Mouse (Mus musculus): ENCODE results near the gene Mapt. TPM values are rescaled to one million over a fixed set of nuclear protein-coding genes. Genes with fewer than 3 reads are reported as not detected.
"Not testable (repeated sequence)": the region's sequence is repeated elsewhere in the genome, so short reads cannot be mapped to it uniquely, and the experiment has no call there.

The Mapt gene
- polyA plus RNA-seq, 1 experiment from 2014 or later = 10.5 TPM

GRCm38 (mm10) chr11:104233574-104234206 is 2.5 kb downstream of the Mapt start:
- no peaks in the 10 kb centered on the region for H3K9me3 ChIP-seq (replicated peaks)
- no peak overlapping the region for H3K4me3 ChIP-seq (replicated peaks)
- no peaks in the 10 kb centered on the region for H3K36me3 ChIP-seq
- no peak overlapping the region for H3K27ac ChIP-seq (replicated peaks)
- no peak overlapping the region for H3K4me2 ChIP-seq (replicated peaks)
- H3K9ac ChIP-seq = no peak overlapping the region
- WGBS = 2% methylated on average over 30 of the region's 30 CpGs
- no peak for ATAC-seq (ENCODE audit: insufficient number of reproducible peaks, low FRiP score, low TSS enrichment, low read depth)
- H3K27me3 ChIP-seq = peaks cover 56% of the 10 kb centered on the region
- H3K4me1 ChIP-seq = peaks cover 37% of the 10 kb centered on the region

DNA sequence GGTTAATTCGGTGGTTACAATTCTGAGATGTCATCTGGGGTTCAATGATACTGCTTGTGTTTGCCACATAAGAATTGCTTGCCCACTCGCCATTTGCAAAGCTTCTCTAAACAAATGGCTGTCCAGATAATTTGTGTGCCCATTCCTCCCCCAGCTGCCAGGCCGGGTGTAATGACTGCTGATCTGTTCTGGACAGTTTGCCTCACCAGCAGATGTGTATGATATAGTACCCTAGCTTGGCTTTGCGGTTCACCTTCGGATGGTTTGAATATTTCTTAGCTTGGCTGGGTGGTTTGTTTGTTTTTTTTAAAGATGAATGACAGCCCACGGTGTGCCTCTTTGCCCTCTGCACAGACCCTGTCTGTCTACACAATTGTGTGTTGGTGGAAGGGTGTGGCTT is 3.5 kb downstream of the Mapt start:
- H3K4me2 ChIP-seq (replicated peaks) = no peak overlapping the region
- no peaks in the 10 kb centered on the region for H3K9me3 ChIP-seq (replicated peaks)
- no peaks in the 10 kb centered on the region for H3K36me3 ChIP-seq
- ATAC-seq (ENCODE audit: insufficient number of reproducible peaks, low FRiP score, low TSS enrichment, low read depth) = no peak
- H3K9ac ChIP-seq = no peak overlapping the region
- 28% methylated on average over 6 of the region's 6 CpGs for WGBS
- no peak overlapping the region for H3K27ac ChIP-seq (replicated peaks)
- no peak overlapping the region for H3K4me3 ChIP-seq (replicated peaks)
- H3K27me3 ChIP-seq = peaks cover 48% of the 10 kb centered on the region
- H3K4me1 ChIP-seq = peaks cover 37% of the 10 kb centered on the region

GRCm38 (mm10) chr11:104235881-104236280 is 4.7 kb downstream of the Mapt start:
- ATAC-seq (ENCODE audit: insufficient number of reproducible peaks, low FRiP score, low TSS enrichment, low read depth) = no peak
- 65% methylated on average over 2 of the region's 2 CpGs for WGBS
- Histone ChIP-seq H3K4me3 (replicated peaks) (no peak overlapping the region), H3K9me3 (replicated peaks) (no peaks in the 10 kb centered on the region), H3K36me3 (no peaks in the 10 kb centered on the region), H3K9ac (no peak overlapping the region), H3K27ac (replicated peaks) (no peak overlapping the region), H3K27me3 (peaks cover 48% of the 10 kb centered on the region), H3K4me2 (replicated peaks) (no peak overlapping the region), H3K4me1 (peaks cover 30% of the 10 kb centered on the region)

DNA sequence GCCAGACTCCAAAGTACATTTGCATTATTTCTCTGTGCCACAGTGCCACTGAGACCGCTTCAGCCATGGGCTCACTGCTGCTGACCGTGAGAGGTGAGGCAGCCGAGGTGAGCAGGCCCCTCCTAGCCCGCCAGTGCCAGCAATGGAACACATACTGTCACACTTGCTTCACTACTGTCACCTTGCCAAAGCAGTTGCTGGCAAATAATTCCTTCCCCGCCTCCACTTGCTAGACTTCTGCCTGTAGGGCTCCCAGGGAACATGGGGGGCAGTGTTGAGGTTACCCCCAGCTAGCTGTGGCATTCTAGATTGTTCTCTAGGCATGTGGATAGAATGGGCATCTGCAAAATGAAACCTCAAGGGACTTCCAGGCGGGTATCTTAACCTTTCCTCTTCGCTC is 6.0 kb downstream of the Mapt start:
- no peaks in the 10 kb centered on the region for H3K36me3 ChIP-seq
- no peak overlapping the region for H3K4me2 ChIP-seq (replicated peaks)
- no peak overlapping the region for H3K4me3 ChIP-seq (replicated peaks)
- H3K27me3 ChIP-seq = peaks cover 41% of the 10 kb centered on the region
- no peak overlapping the region for H3K9ac ChIP-seq
- H3K9me3 ChIP-seq (replicated peaks) = no peaks in the 10 kb centered on the region
- 56% methylated on average over 7 of the region's 7 CpGs for WGBS
- H3K4me1 ChIP-seq = peaks cover 20% of the 10 kb centered on the region
- no peak overlapping the region for H3K27ac ChIP-seq (replicated peaks)
- ATAC-seq (ENCODE audit: insufficient number of reproducible peaks, low FRiP score, low TSS enrichment, low read depth) = no peak

DNA sequence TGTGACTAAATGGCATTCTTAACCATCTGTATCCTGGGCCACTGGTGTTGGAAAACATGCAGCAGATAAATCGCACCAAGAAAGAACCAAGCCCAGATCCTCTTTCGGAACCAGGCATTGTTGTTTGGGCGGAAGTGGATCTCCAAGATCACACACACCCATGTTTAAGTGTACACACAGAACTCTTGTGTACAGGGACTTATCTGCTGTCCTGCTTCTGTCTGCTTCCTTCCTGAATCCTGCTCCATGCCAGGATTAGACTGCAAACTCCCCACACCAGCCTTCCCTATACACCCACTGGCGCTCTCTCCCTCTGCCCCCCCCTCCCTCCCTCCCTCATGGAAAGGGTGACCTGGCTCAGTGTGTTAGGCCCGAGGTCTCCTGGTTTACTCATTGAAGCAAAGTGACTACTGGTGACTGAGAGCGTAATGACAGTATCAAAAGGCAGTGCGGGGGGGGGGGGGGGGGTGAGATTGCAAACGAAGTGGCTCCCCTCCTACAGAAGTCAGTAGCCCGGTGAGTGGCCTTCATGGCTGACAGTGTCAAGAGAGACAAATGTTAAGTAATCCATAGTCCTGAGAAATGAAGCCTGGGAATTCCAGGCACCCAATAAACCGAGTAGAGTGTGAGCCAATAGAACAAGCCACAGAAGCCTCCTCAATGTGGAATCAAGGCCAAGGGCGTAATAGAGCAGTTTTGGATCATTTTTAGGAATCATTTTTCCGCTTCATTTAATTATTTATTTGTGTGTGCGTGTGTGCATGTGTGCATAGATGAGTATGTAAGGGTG is 7.0 kb downstream of the Mapt start:
- no peak overlapping the region for H3K27ac ChIP-seq (replicated peaks)
- H3K9me3 ChIP-seq (replicated peaks) = no peaks in the 10 kb centered on the region
- no peak overlapping the region for H3K9ac ChIP-seq
- WGBS = 71% methylated on average over 12 of the region's 13 CpGs
- H3K27me3 ChIP-seq = peaks cover 31% of the 10 kb centered on the region
- ATAC-seq (ENCODE audit: insufficient number of reproducible peaks, low FRiP score, low TSS enrichment, low read depth) = no peak
- H3K4me3 ChIP-seq (replicated peaks) = no peak overlapping the region
- H3K36me3 ChIP-seq = no peaks in the 10 kb centered on the region
- peaks cover 10% of the 10 kb centered on the region for H3K4me1 ChIP-seq
- no peak overlapping the region for H3K4me2 ChIP-seq (replicated peaks)

DNA sequence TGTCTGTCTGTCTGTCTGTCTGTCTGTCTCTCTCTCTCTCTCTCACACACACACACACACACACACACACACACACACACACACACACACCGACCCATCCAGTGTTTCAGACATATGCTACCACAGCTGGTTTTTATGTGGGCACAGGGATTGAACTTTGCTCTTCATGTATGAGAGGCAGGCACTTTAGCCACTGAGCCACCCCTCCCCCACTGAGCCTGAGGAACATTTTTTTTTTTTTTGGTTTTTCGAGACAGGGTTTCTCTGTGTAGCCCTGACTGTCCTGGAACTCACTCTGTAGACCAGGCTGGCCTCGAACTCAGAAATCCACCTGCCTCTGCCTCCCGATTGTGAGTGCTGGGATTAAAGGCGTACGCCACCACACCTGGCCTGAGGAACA is 14.3 kb downstream of the Mapt start:
- not testable (repeated sequence) for H3K4me2 ChIP-seq (replicated peaks); H3K27me3 ChIP-seq; H3K36me3 ChIP-seq; H3K4me3 ChIP-seq (replicated peaks); ATAC-seq (ENCODE audit: insufficient number of reproducible peaks, low FRiP score, low TSS enrichment, low read depth); H3K9me3 ChIP-seq (replicated peaks); H3K27ac ChIP-seq (replicated peaks); H3K9ac ChIP-seq
- WGBS = 71% methylated on average over 6 of the region's 6 CpGs
- H3K4me1 ChIP-seq = 0 out of 2 replicates have a peak, but pooled peaks cover 12% of the 10 kb centered on the region

GRCm38 (mm10) chr11:104246171-104246694 is 15.0 kb downstream of the Mapt start:
- no peak overlapping the region for H3K27ac ChIP-seq (replicated peaks)
- 0 out of 2 replicates have a peak, but pooled peaks cover 12% of the 10 kb centered on the region for H3K4me1 ChIP-seq
- H3K27me3 ChIP-seq = no peaks in the 10 kb centered on the region
- no peak overlapping the region for H3K4me3 ChIP-seq (replicated peaks)
- no peaks in the 10 kb centered on the region for H3K9me3 ChIP-seq (replicated peaks)
- 15% methylated on average over 6 of the region's 6 CpGs for WGBS
- H3K4me2 ChIP-seq (replicated peaks) = no peak overlapping the region
- 0 out of 2 replicates have a peak, but pooled peaks have one; percentile 51 for ATAC-seq (ENCODE audit: insufficient number of reproducible peaks, low FRiP score, low TSS enrichment, low read depth)
- H3K9ac ChIP-seq = no peak overlapping the region
- no peaks in the 10 kb centered on the region for H3K36me3 ChIP-seq

- H3K4me3 ChIP-seq (replicated peaks) = no peak overlapping the region
- no peaks in the 10 kb centered on the region for H3K27me3 ChIP-seq
- no peak for ATAC-seq (ENCODE audit: insufficient number of reproducible peaks, low FRiP score, low TSS enrichment, low read depth)
- 69% methylated on average over 6 of the region's 6 CpGs for WGBS
- no peaks in the 10 kb centered on the region for H3K36me3 ChIP-seq
- no peak overlapping the region for H3K9ac ChIP-seq
- no peak overlapping the region for H3K4me2 ChIP-seq (replicated peaks)
- no peaks in the 10 kb centered on the region for H3K9me3 ChIP-seq (replicated peaks)
- no peak overlapping the region for H3K27ac ChIP-seq (replicated peaks)
- H3K4me1 ChIP-seq = 0 out of 2 replicates have a peak, but pooled peaks cover 12% of the 10 kb centered on the region
These were observed 16.0 kb downstream of the Mapt start for GRCm38 (mm10) chr11:104247141-104247717.

DNA sequence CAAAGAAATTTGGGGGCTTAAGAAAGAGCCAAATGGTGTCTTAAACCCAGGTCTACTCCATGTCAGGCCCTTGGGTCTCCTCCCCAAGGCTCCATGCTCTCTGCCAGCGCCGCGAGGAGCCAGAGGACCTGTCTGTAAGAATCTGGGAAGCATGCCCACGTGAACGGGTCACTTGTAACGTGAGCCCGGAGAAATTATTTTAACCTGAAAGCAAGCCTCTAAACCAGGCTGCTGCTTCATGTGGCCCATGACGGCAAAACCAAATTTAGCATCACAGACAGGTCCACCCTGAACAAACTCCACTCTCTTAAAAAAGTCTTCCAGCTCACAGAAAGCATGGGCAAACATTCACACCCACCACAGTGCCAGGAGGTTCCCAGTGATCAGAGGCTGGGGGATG is 18.2 kb downstream of the Mapt start:
- H3K4me2 ChIP-seq (replicated peaks) = no peak overlapping the region
- 0 out of 2 replicates have a peak, but pooled peaks cover 12% of the 10 kb centered on the region for H3K4me1 ChIP-seq
- no peak overlapping the region for H3K4me3 ChIP-seq (replicated peaks)
- H3K9me3 ChIP-seq (replicated peaks) = no peaks in the 10 kb centered on the region
- H3K9ac ChIP-seq = no peak overlapping the region
- ATAC-seq (ENCODE audit: insufficient number of reproducible peaks, low FRiP score, low TSS enrichment, low read depth) = no peak
- no peaks in the 10 kb centered on the region for H3K27me3 ChIP-seq
- 42% methylated on average over 8 of the region's 8 CpGs for WGBS
- H3K36me3 ChIP-seq = no peaks in the 10 kb centered on the region
- no peak overlapping the region for H3K27ac ChIP-seq (replicated peaks)

DNA sequence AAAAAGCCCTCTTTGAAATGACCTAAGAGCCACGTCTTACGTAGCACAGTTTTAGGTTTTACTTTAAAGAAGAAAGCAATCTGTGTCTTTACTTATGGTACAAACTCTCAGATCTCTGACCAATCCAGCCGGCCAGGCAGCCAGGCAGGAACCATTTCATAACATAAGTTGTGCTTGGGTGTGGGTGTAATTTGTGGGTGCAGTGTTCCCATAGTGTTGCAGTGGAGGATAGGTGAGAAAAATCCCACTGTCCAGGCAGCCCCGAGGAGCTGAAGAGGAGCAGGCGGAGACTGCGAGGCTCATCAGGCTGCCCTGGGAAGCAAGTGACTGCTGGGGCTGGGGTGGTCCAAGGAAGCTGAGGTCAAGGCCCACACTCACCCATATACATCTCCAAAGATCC is 19.9 kb downstream of the Mapt start:
- 0 out of 2 replicates have a peak, but pooled peaks cover 8% of the 10 kb centered on the region for H3K4me1 ChIP-seq
- WGBS = 73% methylated on average over 6 of the region's 6 CpGs
- no peaks in the 10 kb centered on the region for H3K36me3 ChIP-seq
- no peak for ATAC-seq (ENCODE audit: insufficient number of reproducible peaks, low FRiP score, low TSS enrichment, low read depth)
- H3K4me2 ChIP-seq (replicated peaks) = no peak overlapping the region
- no peak overlapping the region for H3K9ac ChIP-seq
- H3K27ac ChIP-seq (replicated peaks) = no peak overlapping the region
- no peaks in the 10 kb centered on the region for H3K27me3 ChIP-seq
- no peaks in the 10 kb centered on the region for H3K9me3 ChIP-seq (replicated peaks)
- no peak overlapping the region for H3K4me3 ChIP-seq (replicated peaks)

GRCm38 (mm10) chr11:104252094-104252493 is 20.9 kb downstream of the Mapt start:
- Histone ChIP-seq H3K4me3 (replicated peaks) (no peak overlapping the region), H3K27ac (replicated peaks) (no peak overlapping the region), H3K4me1 (no peaks in the 10 kb centered on the region), H3K9me3 (replicated peaks) (no peaks in the 10 kb centered on the region), H3K27me3 (no peaks in the 10 kb centered on the region), H3K36me3 (no peaks in the 10 kb centered on the region), H3K9ac (no peak overlapping the region), H3K4me2 (replicated peaks) (no peak overlapping the region)
- ATAC-seq (ENCODE audit: insufficient number of reproducible peaks, low FRiP score, low TSS enrichment, low read depth) = no peak
- 64% methylated on average over 3 of the region's 3 CpGs for WGBS
